Mouse (Mus musculus): ENCODE results near the gene Dnajc3.

DNA sequence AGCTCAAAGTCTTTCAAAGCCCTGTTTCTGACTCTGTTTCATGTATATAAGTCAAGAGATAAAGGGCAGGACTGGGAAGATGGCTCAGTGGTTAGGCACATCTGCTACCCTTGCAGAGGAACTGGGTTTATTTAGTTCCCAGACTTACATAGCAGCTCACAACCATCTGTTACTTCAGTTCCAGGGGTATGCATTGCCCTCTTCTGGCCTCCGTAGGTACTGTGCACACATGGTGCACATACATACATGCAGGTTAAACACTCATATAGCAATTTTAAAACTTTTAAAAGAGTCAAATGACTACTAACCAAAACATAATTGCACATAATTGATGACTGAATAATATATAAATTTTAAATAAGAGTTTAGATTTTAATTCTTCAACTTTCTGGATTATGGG is 36.9 kb upstream of the Dnajc3 start:
- TF ChIP-seq CTCF (IDR thresholded peaks at IDR 0.05; ENCODE audit: low read depth), result peak; percentile 33
- TF ChIP-seq EP300 (optimal IDR thresholded peaks at IDR 0.05), result no peak

Data from stomach, postnatal 0 days (tissue).